Mouse (Mus musculus): ENCODE data around the gene Il31. TPM values are rescaled to one million over a fixed set of nuclear protein-coding genes. Genes with fewer than 3 reads are reported as not detected.
A peak's percentile ranks its signal among the peaks of the same experiment; 100 is the strongest.

Gene Il31
- polyA plus RNA-seq, 1 experiment from 2014 or later = not detected

DNA sequence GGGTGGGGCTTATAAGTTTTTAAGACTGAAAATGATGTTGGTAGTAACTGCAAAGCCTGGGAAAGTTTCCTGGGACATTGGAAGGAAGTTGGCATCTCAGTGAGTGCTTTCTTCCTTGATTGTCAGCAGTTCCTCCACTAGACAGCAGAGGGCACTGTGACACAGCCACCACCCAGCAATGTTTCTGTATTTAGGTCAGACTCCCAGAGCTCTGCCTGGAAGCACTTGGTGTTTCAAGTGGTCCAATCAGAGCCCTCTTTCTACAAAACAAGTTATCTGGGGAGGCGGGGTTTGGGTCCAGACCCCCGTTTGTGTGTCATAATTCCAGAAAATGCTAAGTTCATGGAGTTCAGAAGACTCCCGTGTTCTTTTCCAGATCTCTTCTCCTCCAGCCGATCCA lies 45.2 kb downstream of the Il31 start:
- WGBS = 52% methylated on average over 4 of the region's 4 CpGs
- Histone ChIP-seq H3K4me1 (replicated peaks; ENCODE audit: control insufficient read depth, insufficient read depth, low read length) (no peaks in the 10 kb centered on the region), H3K4me3 (replicated peaks; ENCODE audit: low read length) (no peak overlapping the region), H3K9ac (no peak overlapping the region), H3K27ac (no peak overlapping the region), H3K27me3 (ENCODE audit: control insufficient read depth, insufficient read depth, low read length) (no peaks in the 10 kb centered on the region), H3K4me2 (replicated peaks) (no peak overlapping the region), H3K9me3 (ENCODE audit: control insufficient read depth, low read length) (no peaks in the 10 kb centered on the region), H3K36me3 (replicated peaks; ENCODE audit: control insufficient read depth, insufficient read depth) (peaks cover 74% of the 10 kb centered on the region)
- DNase-seq (ENCODE audit: low spot score) (peak; percentile 85), ATAC-seq (ENCODE audit: low FRiP score) (no peak)

- Histone ChIP-seq H3K36me3 (replicated peaks; ENCODE audit: control insufficient read depth, insufficient read depth) (peaks cover 56% of the 10 kb centered on the region), H3K4me1 (replicated peaks; ENCODE audit: control insufficient read depth, insufficient read depth, low read length) (no peaks in the 10 kb centered on the region), H3K27ac (no peak overlapping the region), H3K27me3 (ENCODE audit: control insufficient read depth, insufficient read depth, low read length) (no peaks in the 10 kb centered on the region), H3K4me2 (replicated peaks) (no peak overlapping the region), H3K9me3 (ENCODE audit: control insufficient read depth, low read length) (no peaks in the 10 kb centered on the region), H3K4me3 (replicated peaks; ENCODE audit: low read length) (no peak overlapping the region), H3K9ac (no peak overlapping the region)
- 95% methylated on average over 3 of the region's 3 CpGs for WGBS
- no peak for ATAC-seq (ENCODE audit: low FRiP score)
- no peak for DNase-seq (ENCODE audit: low spot score)
Measured at GRCm38 (mm10) chr5:123442283-123442682, 47.0 kb downstream of the Il31 start.

- WGBS = 68% methylated on average over 4 of the region's 4 CpGs
- DNase-seq (ENCODE audit: low spot score) = no peak
- no peak overlapping the region for H3K9ac ChIP-seq
- no peaks in the 10 kb centered on the region for H3K27me3 ChIP-seq (ENCODE audit: control insufficient read depth, insufficient read depth, low read length)
- H3K9me3 ChIP-seq (ENCODE audit: control insufficient read depth, low read length) = no peaks in the 10 kb centered on the region
- no peak overlapping the region for H3K4me3 ChIP-seq (replicated peaks; ENCODE audit: low read length)
- no peak for ATAC-seq (ENCODE audit: low FRiP score)
- H3K36me3 ChIP-seq (replicated peaks; ENCODE audit: control insufficient read depth, insufficient read depth) = peaks cover 40% of the 10 kb centered on the region
- 0 out of 2 replicates have a peak, but pooled peaks cover 6% of the 10 kb centered on the region for H3K4me1 ChIP-seq (replicated peaks; ENCODE audit: control insufficient read depth, insufficient read depth, low read length)
- H3K4me2 ChIP-seq (replicated peaks) = no peak overlapping the region
- H3K27ac ChIP-seq = no peak overlapping the region
Measured at GRCm38 (mm10) chr5:123440664-123441063, 48.6 kb downstream of the Il31 start.

- H3K27ac ChIP-seq = no peak overlapping the region
- no peaks in the 10 kb centered on the region for H3K27me3 ChIP-seq (ENCODE audit: control insufficient read depth, insufficient read depth, low read length)
- H3K4me3 ChIP-seq (replicated peaks; ENCODE audit: low read length) = no peak overlapping the region
- H3K9me3 ChIP-seq (ENCODE audit: control insufficient read depth, low read length) = no peaks in the 10 kb centered on the region
- DNase-seq (ENCODE audit: low spot score) = no peak
- H3K9ac ChIP-seq = no peak overlapping the region
- H3K4me2 ChIP-seq (replicated peaks) = no peak overlapping the region
- no peak for ATAC-seq (ENCODE audit: low FRiP score)
- H3K4me1 ChIP-seq (replicated peaks; ENCODE audit: control insufficient read depth, insufficient read depth, low read length) = 0 out of 2 replicates have a peak, but pooled peaks cover 6% of the 10 kb centered on the region
- 77% methylated on average over 4 of the region's 4 CpGs for WGBS
- peaks cover 34% of the 10 kb centered on the region for H3K36me3 ChIP-seq (replicated peaks; ENCODE audit: control insufficient read depth, insufficient read depth)
Measured at GRCm38 (mm10) chr5:123439941-123440340, 49.3 kb downstream of the Il31 start.

GRCm38 (mm10) chr5:123439312-123439711 lies 50.0 kb downstream of the Il31 start:
- no peak overlapping the region for H3K4me2 ChIP-seq (replicated peaks)
- H3K9me3 ChIP-seq (ENCODE audit: control insufficient read depth, low read length) = no peaks in the 10 kb centered on the region
- WGBS = 90% methylated on average over 1 of the region's 1 CpGs
- peaks cover 28% of the 10 kb centered on the region for H3K36me3 ChIP-seq (replicated peaks; ENCODE audit: control insufficient read depth, insufficient read depth)
- no peak overlapping the region for H3K27ac ChIP-seq
- H3K4me1 ChIP-seq (replicated peaks; ENCODE audit: control insufficient read depth, insufficient read depth, low read length) = 0 out of 2 replicates have a peak, but pooled peaks cover 6% of the 10 kb centered on the region
- H3K9ac ChIP-seq = no peak overlapping the region
- H3K4me3 ChIP-seq (replicated peaks; ENCODE audit: low read length) = no peak overlapping the region
- ATAC-seq (ENCODE audit: low FRiP score) (no peak), DNase-seq (ENCODE audit: low spot score) (no peak)
- H3K27me3 ChIP-seq (ENCODE audit: control insufficient read depth, insufficient read depth, low read length) = no peaks in the 10 kb centered on the region

DNA sequence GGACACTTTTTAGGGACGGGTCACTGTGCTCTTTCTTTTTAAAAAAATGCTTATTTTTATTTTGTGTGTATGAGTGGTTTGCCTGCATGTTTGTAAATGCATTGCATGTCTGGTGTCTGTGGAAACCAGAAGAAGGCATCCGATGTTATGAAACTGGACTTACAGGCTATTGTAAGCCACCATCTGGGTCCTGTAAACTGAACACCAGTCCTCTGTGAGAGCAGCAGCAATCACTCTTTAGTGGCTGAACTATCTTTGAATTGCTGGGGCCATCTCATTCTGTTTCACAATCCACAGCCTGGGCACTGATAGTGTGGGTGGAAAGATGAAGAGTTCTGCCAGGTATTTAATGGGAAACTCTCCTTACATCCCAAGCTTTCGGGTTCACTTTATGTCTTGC lies 50.9 kb downstream of the Il31 start:
- Histone ChIP-seq H3K9me3 (ENCODE audit: control insufficient read depth, low read length) (no peaks in the 10 kb centered on the region), H3K4me2 (replicated peaks) (no peak overlapping the region), H3K4me1 (replicated peaks; ENCODE audit: control insufficient read depth, insufficient read depth, low read length) (0 out of 2 replicates have a peak, but pooled peaks cover 6% of the 10 kb centered on the region), H3K9ac (no peak overlapping the region), H3K36me3 (replicated peaks; ENCODE audit: control insufficient read depth, insufficient read depth) (peaks cover 24% of the 10 kb centered on the region), H3K27ac (no peak overlapping the region), H3K4me3 (replicated peaks; ENCODE audit: low read length) (no peak overlapping the region), H3K27me3 (ENCODE audit: control insufficient read depth, insufficient read depth, low read length) (no peaks in the 10 kb centered on the region)
- DNase-seq (ENCODE audit: low spot score) (no peak), ATAC-seq (ENCODE audit: low FRiP score) (no peak)
- 89% methylated on average over 3 of the region's 3 CpGs for WGBS

DNA sequence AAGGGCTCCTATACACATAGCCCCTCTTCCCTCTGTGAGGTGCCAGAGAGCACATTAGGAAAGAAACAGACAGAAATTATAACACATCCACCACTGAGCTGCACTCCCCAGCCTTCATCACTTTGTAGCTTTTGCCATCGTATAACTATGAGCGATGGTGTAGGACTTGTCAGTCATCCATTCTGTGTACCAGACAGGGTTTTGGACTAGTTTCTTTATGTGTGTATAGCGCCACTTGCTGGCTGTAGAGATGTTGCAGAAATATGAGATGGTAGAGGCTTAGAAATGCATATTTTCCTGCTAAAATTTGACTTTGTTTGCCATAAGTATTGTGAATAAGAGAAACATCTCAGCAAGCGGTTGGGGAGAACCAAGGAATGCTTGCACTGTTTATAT lies 52.5 kb downstream of the Il31 start:
- Histone ChIP-seq H3K27me3 (ENCODE audit: control insufficient read depth, insufficient read depth, low read length) (no peaks in the 10 kb centered on the region), H3K9ac (no peak overlapping the region), H3K4me2 (replicated peaks) (no peak overlapping the region), H3K4me1 (replicated peaks; ENCODE audit: control insufficient read depth, insufficient read depth, low read length) (peaks cover 13% of the 10 kb centered on the region), H3K4me3 (replicated peaks; ENCODE audit: low read length) (no peak overlapping the region), H3K27ac (no peak overlapping the region), H3K9me3 (ENCODE audit: control insufficient read depth, low read length) (no peaks in the 10 kb centered on the region), H3K36me3 (replicated peaks; ENCODE audit: control insufficient read depth, insufficient read depth) (peaks cover 8% of the 10 kb centered on the region; the same call in 1 of the 2 replicates)
- ATAC-seq (ENCODE audit: low FRiP score) (no peak), DNase-seq (ENCODE audit: low spot score) (peak; percentile 74)
- 30% methylated on average over 4 of the region's 4 CpGs for WGBS

DNA sequence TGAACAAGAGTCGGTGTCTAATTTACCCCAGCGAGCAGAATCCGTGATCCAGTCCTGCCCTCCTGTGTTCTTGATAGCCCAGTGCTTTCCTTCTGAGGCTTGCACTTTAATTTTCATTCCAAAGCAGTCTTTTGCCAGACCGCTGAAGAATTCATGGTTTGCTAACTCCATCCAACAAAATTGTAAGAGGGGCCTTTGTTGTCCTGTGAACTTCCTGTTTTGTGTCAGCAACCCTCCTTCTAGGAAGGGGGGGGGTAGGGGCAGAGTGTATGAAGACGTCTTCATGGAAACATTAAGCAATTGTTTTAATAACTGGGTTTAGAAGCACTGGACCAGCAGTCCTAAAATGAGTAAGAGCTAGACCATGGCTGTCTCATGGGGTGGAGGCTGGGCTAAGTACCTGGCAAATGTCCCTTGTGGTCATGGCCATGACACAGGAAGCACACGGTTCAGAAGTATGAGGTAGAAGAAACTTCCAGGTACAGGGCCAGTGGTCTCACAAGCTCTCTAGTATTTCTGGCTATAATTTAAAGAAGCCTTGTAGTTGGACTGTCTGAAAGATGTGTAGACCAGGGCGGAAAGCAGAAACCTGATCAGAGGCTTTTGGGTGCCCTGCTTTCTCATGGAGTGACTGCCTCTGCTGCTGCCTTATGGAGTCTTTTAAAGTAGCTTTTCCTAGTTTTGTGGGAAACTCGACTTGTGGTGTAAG lies 53.1 kb downstream of the Il31 start:
- 0 out of 2 replicates have a peak, but pooled peaks cover 4% of the 10 kb centered on the region for H3K36me3 ChIP-seq (replicated peaks; ENCODE audit: control insufficient read depth, insufficient read depth)
- no peak overlapping the region for H3K4me3 ChIP-seq (replicated peaks; ENCODE audit: low read length)
- H3K27ac ChIP-seq = no peak overlapping the region
- ATAC-seq (ENCODE audit: low FRiP score) (no peak), DNase-seq (ENCODE audit: low spot score) (no peak)
- no peaks in the 10 kb centered on the region for H3K27me3 ChIP-seq (ENCODE audit: control insufficient read depth, insufficient read depth, low read length)
- H3K4me1 ChIP-seq (replicated peaks; ENCODE audit: control insufficient read depth, insufficient read depth, low read length) = peaks cover 17% of the 10 kb centered on the region
- no peak overlapping the region for H3K4me2 ChIP-seq (replicated peaks)
- H3K9me3 ChIP-seq (ENCODE audit: control insufficient read depth, low read length) = no peaks in the 10 kb centered on the region
- 47% methylated on average over 8 of the region's 8 CpGs for WGBS
- H3K9ac ChIP-seq = no peak overlapping the region

- peaks cover 17% of the 10 kb centered on the region for H3K4me1 ChIP-seq (replicated peaks; ENCODE audit: control insufficient read depth, insufficient read depth, low read length)
- DNase-seq (ENCODE audit: low spot score) (no peak), ATAC-seq (ENCODE audit: low FRiP score) (no peak)
- no peak overlapping the region for H3K9ac ChIP-seq
- no peak overlapping the region for H3K4me3 ChIP-seq (replicated peaks; ENCODE audit: low read length)
- no peak overlapping the region for H3K4me2 ChIP-seq (replicated peaks)
- peak overlapping the region; percentile 32; the same call in 1 of the 2 replicates for H3K27ac ChIP-seq
- no peaks in the 10 kb centered on the region for H3K9me3 ChIP-seq (ENCODE audit: control insufficient read depth, low read length)
- H3K36me3 ChIP-seq (replicated peaks; ENCODE audit: control insufficient read depth, insufficient read depth) = no peaks in the 10 kb centered on the region
- WGBS = 66% methylated on average over 3 of the region's 3 CpGs
- no peaks in the 10 kb centered on the region for H3K27me3 ChIP-seq (ENCODE audit: control insufficient read depth, insufficient read depth, low read length)
Measured at GRCm38 (mm10) chr5:123432305-123432874, 56.9 kb downstream of the Il31 start.

All from hindbrain, embryonic 14.5 days (tissue).